Mouse (Mus musculus) liver, embryonic 16.5 days (tissue): ENCODE measurements around the gene Prdx3. TPM values are rescaled to one million over a fixed set of nuclear protein-coding genes. Genes with fewer than 3 reads are reported as not detected.

Source experiments
- ATAC-seq: fragments of 200-750 bp; cut with Nextera tagmentation; 2 replicates; pipeline ENCODE4 v1.8.0; 2017; ENCODE audit warnings: low read depth, mild to moderate bottlenecking, moderate number of reproducible peaks, moderate library complexity
- H3K27ac ChIP-seq: fragments of 300-500 bp; sonication (generic); 2 replicates; pipeline ENCODE4 v1.5.1; 2014; ENCODE audit warnings: mild to moderate bottlenecking, low read length
- H3K27me3 ChIP-seq: fragments of 300-500 bp; sonication (generic); 2 replicates; pipeline ENCODE4 v1.6.1; 2014; ENCODE audit warnings: low read depth, low read length, mixed read lengths; ENCODE audit not compliant: control insufficient read depth, insufficient read depth
- H3K36me3 ChIP-seq: fragments of 300-500 bp; sonication (generic); 2 replicates; pipeline ENCODE4 v1.6.1; 2014; ENCODE audit warnings: mild to moderate bottlenecking; ENCODE audit not compliant: control insufficient read depth, insufficient read depth
- H3K4me1 ChIP-seq: fragments of 300-500 bp; sonication (generic); 2 replicates; pipeline ENCODE4 v1.6.1; 2014; ENCODE audit warnings: low read depth, low read length, mixed read lengths; ENCODE audit not compliant: control insufficient read depth
- H3K4me2 ChIP-seq: fragments of 300-500 bp; sonication (generic); 2 replicates; pipeline ENCODE4 v1.6.1; 2014; ENCODE audit warnings: low read depth, low read length, mixed read lengths
- H3K4me3 ChIP-seq: fragments of 300-500 bp; sonication (generic); 2 replicates; pipeline ENCODE4 v1.5.1; 2014; ENCODE audit warnings: low read depth, mild to moderate bottlenecking, low read length
- H3K9ac ChIP-seq: fragments of 300-500 bp; sonication (generic); 2 replicates; pipeline ENCODE4 v1.6.1; 2014; ENCODE audit warnings: low read depth, low read length
- H3K9me3 ChIP-seq: fragments of 300-500 bp; sonication (generic); replicated peaks from 2 replicates; pipeline ENCODE4 v1.6.1; 2016; ENCODE audit warnings: low read length; ENCODE audit not compliant: control insufficient read depth
- WGBS: fragments of 180-500 bp; shearing (Covaris S2); extraction: QIAGEN DNeasy Blood & Tissue Kit; methylation state at CpG from one replicate; pipeline ENCODE4 v1.1.7; 2014; ENCODE audit not compliant: insufficient replicate concordance; 5-methylcytosine and 5-hydroxymethylcytosine counted together
- polyA plus RNA-seq: library from polyadenylated mRNA; unstranded; fragments of >200 nt; fragmentation: Nextera tagmentation; extraction: Ambion mirVana; gene quantifications from 2 replicates; pipeline ENCODE4 v1.2.1, GENCODE M21; 2015

Gene Prdx3
- 326 and 354 TPM in 2 replicates for polyA plus RNA-seq

- peak within 1 kb of the TSS; percentile 88 for H3K9ac ChIP-seq
- no peaks in the 10 kb centered on the region for H3K9me3 ChIP-seq
- WGBS, result 0% methylated on average over 28 of the region's 28 CpGs
- peak within 1 kb of the TSS; percentile 80 for H3K4me2 ChIP-seq
- H3K27me3 ChIP-seq, result no peaks in the 10 kb centered on the region
- H3K36me3 ChIP-seq, result peaks cover 16% of the 10 kb centered on the region
- H3K27ac ChIP-seq, result peak within 1 kb of the TSS; percentile 94
- peaks cover 29% of the 10 kb centered on the region for H3K4me1 ChIP-seq
- peak within 1 kb of the TSS; percentile 82 for H3K4me3 ChIP-seq
- ATAC-seq, result peak; percentile 93
These were observed at the start of gene Prdx3 for GRCm38 (mm10) chr19:60874064-60874694. Prdx3 (minus strand) TSS chr19:60874556.

- H3K4me3 ChIP-seq, result no peak overlapping the region
- H3K27me3 ChIP-seq, result no peaks in the 10 kb centered on the region
- H3K9ac ChIP-seq, result no peak overlapping the region
- ATAC-seq, result no peak
- WGBS, result 62% methylated on average over 6 of the region's 6 CpGs
- H3K9me3 ChIP-seq, result no peaks in the 10 kb centered on the region
- H3K4me2 ChIP-seq, result no peak overlapping the region
- no peaks in the 10 kb centered on the region for H3K36me3 ChIP-seq
- H3K4me1 ChIP-seq, result no peaks in the 10 kb centered on the region; the same call in 1 of the 2 replicates
- no peak overlapping the region for H3K27ac ChIP-seq
These were observed 42.7 kb upstream of the Prdx3 start for GRCm38 (mm10) chr19:60916869-60917570.

GRCm38 (mm10) chr19:60915862-60916261, 41.5 kb upstream of the Prdx3 start:
- Histone ChIP-seq H3K9ac (no peak overlapping the region), H3K4me3 (no peak overlapping the region), H3K4me1 (no peaks in the 10 kb centered on the region; the same call in 1 of the 2 replicates), H3K9me3 (no peaks in the 10 kb centered on the region), H3K27me3 (no peaks in the 10 kb centered on the region), H3K36me3 (no peaks in the 10 kb centered on the region), H3K27ac (no peak overlapping the region), H3K4me2 (no peak overlapping the region)
- 20% methylated on average over 3 of the region's 3 CpGs for WGBS
- ATAC-seq, result no peak

GRCm38 (mm10) chr19:60915236-60915635, 40.9 kb upstream of the Prdx3 start:
- WGBS, result 45% methylated on average over 4 of the region's 4 CpGs
- no peaks in the 10 kb centered on the region for H3K27me3 ChIP-seq
- no peaks in the 10 kb centered on the region for H3K36me3 ChIP-seq
- H3K4me1 ChIP-seq, result no peaks in the 10 kb centered on the region; the same call in 1 of the 2 replicates
- no peak overlapping the region for H3K4me2 ChIP-seq
- H3K27ac ChIP-seq, result no peak overlapping the region
- no peak overlapping the region for H3K9ac ChIP-seq
- ATAC-seq, result no peak
- no peak overlapping the region for H3K4me3 ChIP-seq
- H3K9me3 ChIP-seq, result no peaks in the 10 kb centered on the region

- ATAC-seq, result no peak
- no peaks in the 10 kb centered on the region for H3K9me3 ChIP-seq
- H3K9ac ChIP-seq, result no peak overlapping the region
- H3K27ac ChIP-seq, result no peak overlapping the region
- H3K4me2 ChIP-seq, result no peak overlapping the region
- H3K27me3 ChIP-seq, result no peaks in the 10 kb centered on the region
- H3K4me1 ChIP-seq, result no peaks in the 10 kb centered on the region; the same call in 1 of the 2 replicates
- H3K4me3 ChIP-seq, result no peak overlapping the region
- 41% methylated on average over 2 of the region's 2 CpGs for WGBS
- no peaks in the 10 kb centered on the region for H3K36me3 ChIP-seq
These were observed 37.3 kb upstream of the Prdx3 start for GRCm38 (mm10) chr19:60911653-60912052.

- H3K4me1 ChIP-seq, result no peaks in the 10 kb centered on the region
- no peak overlapping the region for H3K4me3 ChIP-seq
- no peak overlapping the region for H3K27ac ChIP-seq
- no peaks in the 10 kb centered on the region for H3K36me3 ChIP-seq
- ATAC-seq, result no peak
- H3K27me3 ChIP-seq, result no peaks in the 10 kb centered on the region
- no peak overlapping the region for H3K4me2 ChIP-seq
- H3K9me3 ChIP-seq, result no peaks in the 10 kb centered on the region
- H3K9ac ChIP-seq, result no peak overlapping the region
These were observed 35.9 kb upstream of the Prdx3 start for GRCm38 (mm10) chr19:60910304-60910703.

GRCm38 (mm10) chr19:60905477-60905876, 31.1 kb upstream of the Prdx3 start:
- Histone ChIP-seq H3K4me1 (no peaks in the 10 kb centered on the region), H3K9me3 (no peaks in the 10 kb centered on the region), H3K4me2 (no peak overlapping the region), H3K36me3 (no peaks in the 10 kb centered on the region), H3K27me3 (no peaks in the 10 kb centered on the region), H3K9ac (no peak overlapping the region), H3K4me3 (no peak overlapping the region), H3K27ac (no peak overlapping the region)
- no peak for ATAC-seq
- WGBS, result 68% methylated on average over 5 of the region's 5 CpGs

- Histone ChIP-seq H3K27me3 (no peaks in the 10 kb centered on the region), H3K9me3 (no peaks in the 10 kb centered on the region)
- 58% methylated on average over 1 of the region's 1 CpGs for WGBS
These were observed 29.6 kb upstream of the Prdx3 start for GRCm38 (mm10) chr19:60903971-60904370.

GRCm38 (mm10) chr19:60903139-60903538, 28.8 kb upstream of the Prdx3 start:
- no peak overlapping the region for H3K4me3 ChIP-seq

More at GRCm38 (mm10) chr19:60903971-60904370, 29.6 kb upstream of the Prdx3 start:
- Histone ChIP-seq H3K4me2 (no peak overlapping the region), H3K4me1 (no peaks in the 10 kb centered on the region), H3K27ac (no peak overlapping the region), H3K4me3 (no peak overlapping the region), H3K36me3 (no peaks in the 10 kb centered on the region), H3K9ac (no peak overlapping the region)
- ATAC-seq, result no peak

More at GRCm38 (mm10) chr19:60903139-60903538, 28.8 kb upstream of the Prdx3 start:
- H3K9ac ChIP-seq, result no peak overlapping the region
- WGBS, result 69% methylated on average over 1 of the region's 1 CpGs
- no peaks in the 10 kb centered on the region for H3K4me1 ChIP-seq
- H3K36me3 ChIP-seq, result no peaks in the 10 kb centered on the region
- H3K27ac ChIP-seq, result no peak overlapping the region
- H3K9me3 ChIP-seq, result no peaks in the 10 kb centered on the region
- no peaks in the 10 kb centered on the region for H3K27me3 ChIP-seq
- no peak for ATAC-seq
- H3K4me2 ChIP-seq, result no peak overlapping the region
